Mouse (Mus musculus) gastrocnemius, postnatal 10 days (tissue): ENCODE results near the gene Saal1. TPM values are rescaled to one million over a fixed set of nuclear protein-coding genes. Genes with fewer than 3 reads are reported as not detected.

ENCODE experiments used
- total RNA-seq, 2 experiments: library from RNA; stranded (reverse); gene quantifications; 2 replicates each; pipeline ENCODE4 v1.2.3; 2021

The Saal1 gene
- total RNA-seq, 2 experiments from 2014 or later, result 4.9 to 7.0 TPM

Other genes with a start within 250 kb of the Saal1 start
- gene Sergef, start 70.9 kb downstream of the Saal1 start, total RNA-seq, result 1 to 10 TPM; 5.8 to 6.7 TPM
- 1 to 10 TPM in 1 of 2 experiments, under 1 TPM in 1; 0.47 to 1.0 TPM for gene Tph1, start 38.1 kb downstream of the Saal1 start, total RNA-seq
- gene Saa3, start 5.0 kb upstream of the Saal1 start, total RNA-seq, result not detected
- gene Saa4, start 21.9 kb upstream of the Saal1 start, total RNA-seq, result not detected
- under 1 TPM in 1 of 2 experiments, not detected in 1; 0.70 TPM for gene Saa1, start 32.3 kb upstream of the Saal1 start, total RNA-seq
- not detected for gene Saa2, start 41.1 kb upstream of the Saal1 start, total RNA-seq
- 10 to 100 TPM; 12.1 to 16.0 TPM for gene Hps5, start 85.4 kb upstream of the Saal1 start, total RNA-seq
- 10 to 100 TPM; 18.3 to 23.4 TPM for gene Gtf2h1, start 85.4 kb upstream of the Saal1 start, total RNA-seq
- 1,000 to 10,000 TPM; 1,967 to 2,342 TPM for gene Ldha, start 130.8 kb upstream of the Saal1 start, total RNA-seq
- not detected for gene Ldhc, start 150.5 kb upstream of the Saal1 start, total RNA-seq
- gene Tsg101, start 209.3 kb upstream of the Saal1 start, total RNA-seq, result 10 to 100 TPM; 50.2 to 57.1 TPM
- gene Uevld, start 247.8 kb upstream of the Saal1 start, total RNA-seq, result 10 to 100 TPM; 11.5 to 14.9 TPM